Mouse (Mus musculus) testis, adult 2 months (tissue): ENCODE data around the gene Ankrd6.

ENCODE experiments used
- CTCF ChIP-seq: fragments of 200-500 bp; IDR thresholded peaks from 2 replicates; pipeline ENCODE4 v1.5.1; 2012; ENCODE audit warnings: low read depth, mild to moderate bottlenecking, inconsistent platforms, low read length, moderate library complexity; ENCODE audit not compliant: control insufficient read depth, insufficient read depth, insufficient replicate concordance
- POLR2A ChIP-seq: fragments of 200-500 bp; IDR thresholded peaks from 2 replicates; pipeline ENCODE4 v1.6.1; 2012; ENCODE audit warnings: low read depth, mild to moderate bottlenecking, inconsistent platforms, low read length, moderate library complexity; ENCODE audit not compliant: control insufficient read depth

DNA sequence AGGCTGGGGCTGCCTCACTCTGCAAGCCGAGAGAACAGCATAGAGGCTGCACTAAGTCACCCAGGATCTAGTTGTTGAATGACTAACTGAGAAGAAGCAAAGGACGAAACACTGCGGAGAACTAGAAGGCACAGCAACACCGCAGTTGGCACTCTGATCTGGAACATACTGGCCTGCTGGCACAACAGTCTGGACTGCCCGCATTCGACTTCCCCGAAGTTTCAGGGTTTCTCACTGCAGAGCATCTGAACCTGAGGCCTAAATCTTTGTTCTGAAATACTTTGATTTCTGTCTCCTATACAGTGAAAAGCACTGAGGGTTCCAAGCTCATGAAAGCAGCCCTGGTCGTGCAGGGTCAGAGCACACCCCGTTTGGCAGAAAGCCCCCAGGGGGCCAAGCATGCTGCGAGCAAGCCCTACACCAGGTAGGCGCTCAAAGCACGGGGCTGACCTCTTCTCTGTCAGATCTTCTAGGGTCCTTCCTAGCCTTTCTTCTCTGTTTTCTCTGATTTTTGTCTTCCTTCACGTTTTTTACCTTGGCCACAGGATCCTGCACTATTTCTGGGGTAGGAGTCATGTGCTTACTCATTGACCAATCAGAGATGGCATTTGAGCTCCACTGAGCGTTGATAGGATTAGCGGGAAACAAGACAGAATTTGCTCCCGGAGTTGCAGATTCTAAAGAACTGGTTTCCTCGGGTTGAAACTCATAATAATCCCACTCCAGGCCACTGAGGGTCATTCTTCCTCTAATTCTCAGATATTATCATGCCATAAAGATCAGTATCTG, 117.0 kb downstream of the Ankrd6 start:
- TF ChIP-seq POLR2A (no peak), CTCF (no peak)
